Mouse (Mus musculus) heart, adult 11 months (tissue): Measurements from ENCODE around the gene Cd84.

Experiments
- DNase-seq: peaks from one replicate; pipeline ENCODE4 v3.0.0; 2022

Cd84 gene

GRCm38 (mm10) chr1:171917305-171918039 lies 78.0 kb downstream of the Cd84 start, which contains the start of gene Slamf6:
Slamf6 (plus strand) TSS chr1:171917515.
- DNase-seq: peak; percentile 92

- no peak for DNase-seq
Observed at GRCm38 (mm10) chr1:171918136-171918920, 78.8 kb downstream of the Cd84 start.

- no peak for DNase-seq
Observed at GRCm38 (mm10) chr1:171919193-171919592, 79.7 kb downstream of the Cd84 start.

GRCm38 (mm10) chr1:171919901-171920510 lies 80.5 kb downstream of the Cd84 start:
- DNase-seq: no peak

- no peak for DNase-seq
Observed at GRCm38 (mm10) chr1:171920989-171921621, 81.6 kb downstream of the Cd84 start.

GRCm38 (mm10) chr1:171921641-171922040 lies 82.1 kb downstream of the Cd84 start:
- DNase-seq: no peak

- DNase-seq: no peak
Observed at GRCm38 (mm10) chr1:171922844-171923243, 83.3 kb downstream of the Cd84 start.

GRCm38 (mm10) chr1:171924900-171925299 lies 85.4 kb downstream of the Cd84 start:
- DNase-seq: no peak

GRCm38 (mm10) chr1:171933851-171934250 lies 94.4 kb downstream of the Cd84 start:
- peak; percentile 35 for DNase-seq

GRCm38 (mm10) chr1:171938952-171939948 lies 99.8 kb downstream of the Cd84 start:
- peak; percentile 67 for DNase-seq
